Mouse (Mus musculus): ENCODE results near the gene Rpl13a.
A peak's percentile ranks its signal among the peaks of the same experiment; 100 is the strongest.
"Not testable (repeated sequence)": the region's sequence is repeated elsewhere in the genome, so short reads cannot be mapped to it uniquely, and the experiment has no call there.

Gene Rpl13a

GRCm38 (mm10) chr7:45128624-45129246, at the start of gene Rpl13a:
Gene Rpl13a (minus strand): TSS chr7:45128761.
- peak; percentile 97 for DNase-seq

GRCm38 (mm10) chr7:45176356-45176755, 47.8 kb upstream of the Rpl13a start:
- DNase-seq, result no peak

- no peak for DNase-seq
Measured at GRCm38 (mm10) chr7:45175929-45176328, 47.4 kb upstream of the Rpl13a start.

GRCm38 (mm10) chr7:45175398-45175797, 46.8 kb upstream of the Rpl13a start:
- DNase-seq, result no peak

- DNase-seq, result no peak
Measured at GRCm38 (mm10) chr7:45174567-45175280, 46.2 kb upstream of the Rpl13a start.

- not testable (repeated sequence) for DNase-seq
Measured at GRCm38 (mm10) chr7:45173772-45174171, 45.2 kb upstream of the Rpl13a start.

- peak; percentile 32 for DNase-seq
Measured at GRCm38 (mm10) chr7:45172974-45173373, 44.4 kb upstream of the Rpl13a start.

- DNase-seq, result no peak
Measured at GRCm38 (mm10) chr7:45169495-45169894, 40.9 kb upstream of the Rpl13a start.

GRCm38 (mm10) chr7:45168656-45169055, 40.1 kb upstream of the Rpl13a start:
- no peak for DNase-seq

- no peak for DNase-seq
Measured at GRCm38 (mm10) chr7:45167761-45168445, 39.3 kb upstream of the Rpl13a start.

GRCm38 (mm10) chr7:45166950-45167401, 38.4 kb upstream of the Rpl13a start:
- no peak for DNase-seq

GRCm38 (mm10) chr7:45165701-45166100, 37.1 kb upstream of the Rpl13a start:
- no peak for DNase-seq

- DNase-seq, result no peak
Measured at GRCm38 (mm10) chr7:45164833-45165232, 36.3 kb upstream of the Rpl13a start.

- DNase-seq, result peak; percentile 41
Measured at GRCm38 (mm10) chr7:45163735-45164490, 35.4 kb upstream of the Rpl13a start, which contains the start of gene Slc17a7. Gene Slc17a7 (plus strand): TSS chr7:45163949.

- DNase-seq, result no peak
Measured at GRCm38 (mm10) chr7:45162996-45163615, 34.5 kb upstream of the Rpl13a start.

GRCm38 (mm10) chr7:45162551-45162950, 34.0 kb upstream of the Rpl13a start:
- DNase-seq, result no peak

GRCm38 (mm10) chr7:45161612-45162473, 33.3 kb upstream of the Rpl13a start:
- DNase-seq, result peak; percentile 91

- DNase-seq, result no peak
Measured at GRCm38 (mm10) chr7:45160866-45161265, 32.3 kb upstream of the Rpl13a start.

GRCm38 (mm10) chr7:45160316-45160800, 31.8 kb upstream of the Rpl13a start:
- DNase-seq, result no peak

- DNase-seq, result no peak
Measured at GRCm38 (mm10) chr7:45158991-45159390, 30.4 kb upstream of the Rpl13a start.

GRCm38 (mm10) chr7:45157459-45157858, 28.9 kb upstream of the Rpl13a start:
- DNase-seq, result no peak
